Mouse (Mus musculus) testis, postnatal 14 days (tissue): ENCODE data around the gene Tsc1.

ENCODE experiments used
- DNase-seq: peaks from one replicate; pipeline ENCODE4 v3.0.0; 2021; ENCODE audit warnings: low spot score

Tsc1 gene

DNA sequence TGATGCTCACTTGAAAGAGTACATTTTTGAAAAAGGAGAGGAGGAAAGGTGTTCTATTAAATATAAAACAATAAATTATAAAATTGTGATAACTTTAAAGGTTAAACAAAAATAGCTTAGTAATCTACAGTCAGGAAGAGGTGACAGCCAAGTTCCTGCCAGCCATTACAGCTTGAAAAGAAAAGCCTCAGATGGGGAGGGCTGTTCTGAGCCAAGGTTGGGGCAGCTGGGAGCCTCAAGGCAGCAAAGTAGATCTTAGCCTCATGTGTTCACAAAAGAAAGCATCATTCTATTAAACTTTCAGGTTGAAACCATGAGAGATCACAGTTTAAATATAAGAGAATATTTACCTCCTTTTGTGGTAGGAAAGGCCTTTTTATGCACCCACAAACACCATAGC, 89.6 kb downstream of the Tsc1 start:
- DNase-seq, result no peak

DNA sequence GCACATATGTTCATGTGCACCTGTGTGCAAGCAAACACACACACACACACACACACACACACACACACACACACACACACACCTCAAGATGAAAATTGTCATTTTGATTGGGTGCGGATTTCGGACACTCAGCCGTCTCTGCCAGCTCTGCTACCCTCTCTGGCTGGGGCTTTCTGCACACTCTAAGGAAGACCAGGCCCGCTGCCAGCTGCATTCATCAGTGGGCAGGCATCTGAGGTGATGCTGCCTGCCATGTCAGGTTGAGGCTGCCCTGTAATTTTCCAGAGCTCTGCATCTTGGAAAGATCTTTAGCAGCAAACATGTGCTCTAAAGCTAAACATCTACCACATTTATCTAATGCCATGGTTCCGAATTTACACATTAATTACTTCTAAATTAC, 96.1 kb downstream of the Tsc1 start:
- no peak for DNase-seq

DNA sequence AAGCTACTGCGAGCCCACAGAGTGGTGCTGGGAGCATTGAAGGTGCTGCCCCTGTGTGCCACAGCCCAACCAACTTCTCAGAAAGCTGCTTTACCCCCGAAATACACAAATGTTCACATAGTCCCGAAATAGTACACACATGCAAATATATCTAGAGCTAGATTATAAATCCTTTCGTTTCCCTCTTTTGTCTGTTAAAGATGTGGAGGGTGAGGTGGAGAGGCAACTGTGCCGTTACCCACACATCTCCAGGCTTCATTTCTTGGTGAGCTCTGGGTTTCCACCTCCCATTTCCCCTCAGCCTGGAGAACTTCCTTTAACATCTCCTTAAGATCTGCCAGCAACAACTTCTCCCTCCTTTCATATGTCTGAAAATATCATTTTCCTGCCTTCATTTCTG, 99.1 kb downstream of the Tsc1 start:
- DNase-seq, result no peak
